Mouse (Mus musculus) C2C12 (cell line): ENCODE measurements at regions not wholly inside any gene's neighbourhood (a gene's known extent, or its start where the extent isn't known, plus 50 kb on each side); places are given as distances from the start of the nearest gene placed in this dataset.

Source experiments
- H3K27me3 ChIP-seq: one replicate; pipeline ENCODE4 v1.6.1; 2011; ENCODE audit not compliant: control insufficient read depth, insufficient read depth, insufficient read length
- H3K36me3 ChIP-seq: one replicate; pipeline ENCODE4 v1.6.1; 2011; ENCODE audit not compliant: control insufficient read depth, insufficient read depth
- H3K4me3 ChIP-seq: one replicate; pipeline ENCODE4 v1.5.1; 2011; ENCODE audit warnings: mild to moderate bottlenecking, control low read depth; ENCODE audit not compliant: poor library complexity, insufficient read depth, severe bottlenecking
- H3K79me2 ChIP-seq: one replicate; pipeline ENCODE4 v1.6.1; 2011; ENCODE audit not compliant: control insufficient read depth, insufficient read depth
- H3K79me3 ChIP-seq: one replicate; pipeline ENCODE4 v1.6.1; 2011; ENCODE audit warnings: low read depth, control low read depth
- H3ac ChIP-seq: one replicate; pipeline ENCODE3; 2011; ENCODE audit warnings: low read depth; ENCODE audit not compliant: control insufficient read depth, insufficient read length
- CEBPB ChIP-seq: IDR thresholded peaks from one replicate; pipeline ENCODE4 v1.6.1; 2011; ENCODE audit warnings: low read depth, mild to moderate bottlenecking, control low read depth, moderate library complexity
- CTCF ChIP-seq: IDR thresholded peaks from one replicate; pipeline ENCODE4 v1.5.1; 2011; ENCODE audit not compliant: control insufficient read depth, insufficient read depth, insufficient read length
- FOSL1 ChIP-seq: IDR thresholded peaks from one replicate; pipeline ENCODE4 v1.8.0; 2011; ENCODE audit warnings: mild to moderate bottlenecking, low read length; ENCODE audit not compliant: poor library complexity, insufficient read depth, severe bottlenecking
- MAX ChIP-seq: IDR thresholded peaks from one replicate; pipeline ENCODE4 v1.6.1; 2011; ENCODE audit warnings: mild to moderate bottlenecking, control low read depth
- MYOD1 ChIP-seq: IDR thresholded peaks from one replicate; pipeline ENCODE4 v1.6.1; 2011; ENCODE audit warnings: low read depth; ENCODE audit not compliant: control insufficient read depth, insufficient read length
- MYOG ChIP-seq: IDR thresholded peaks from one replicate; pipeline ENCODE4 v1.6.1; 2011; ENCODE audit not compliant: control insufficient read depth, insufficient read length; ENCODE audit errors: extremely low read depth
- USF1 ChIP-seq: IDR thresholded peaks from one replicate; pipeline ENCODE4 v1.6.1; 2011; ENCODE audit warnings: low read depth, mild to moderate bottlenecking, control low read depth, moderate library complexity

GRCm38 (mm10) chr5:45110797-45111196 lies 311.3 kb upstream of the Ldb2 start:
- no peaks in the 10 kb centered on the region for H3K79me2 ChIP-seq
- no peak for TF ChIP-seq CEBPB
- TF ChIP-seq MAX = no peak
- no peak for TF ChIP-seq MYOD1
- TF ChIP-seq USF1 = no peak
- TF ChIP-seq FOSL1 = no peak
- no peak for TF ChIP-seq CTCF
- no peak for TF ChIP-seq MYOG

GRCm38 (mm10) chr5:45105236-45105816 lies 305.8 kb upstream of the Ldb2 start:
- Histone ChIP-seq H3K4me3 (no peak overlapping the region), H3K79me3 (no peaks in the 10 kb centered on the region), H3ac (no peak overlapping the region), H3K36me3 (no peaks in the 10 kb centered on the region), H3K79me2 (no peaks in the 10 kb centered on the region), H3K27me3 (no peaks in the 10 kb centered on the region)
- TF ChIP-seq CTCF = no peak
- no peak for TF ChIP-seq MYOD1
- TF ChIP-seq MAX = no peak
- no peak for TF ChIP-seq CEBPB
- no peak for TF ChIP-seq FOSL1
- TF ChIP-seq MYOG = no peak
- TF ChIP-seq USF1 = no peak

More at GRCm38 (mm10) chr5:45110797-45111196, 311.3 kb upstream of the Ldb2 start:
- Histone ChIP-seq H3K79me3 (no peaks in the 10 kb centered on the region), H3K36me3 (no peaks in the 10 kb centered on the region), H3ac (no peak overlapping the region), H3K27me3 (no peaks in the 10 kb centered on the region), H3K4me3 (no peak overlapping the region)

- no peak for TF ChIP-seq FOSL1
- TF ChIP-seq CTCF = no peak
- no peak overlapping the region for H3ac ChIP-seq
- no peaks in the 10 kb centered on the region for H3K27me3 ChIP-seq
- H3K79me3 ChIP-seq = no peaks in the 10 kb centered on the region
- no peaks in the 10 kb centered on the region for H3K36me3 ChIP-seq
- H3K4me3 ChIP-seq = no peak overlapping the region
- H3K79me2 ChIP-seq = no peaks in the 10 kb centered on the region
These were observed 304.4 kb upstream of the Ldb2 start for GRCm38 (mm10) chr5:45103763-45104428.

GRCm38 (mm10) chr5:45102661-45103060 lies 303.2 kb upstream of the Ldb2 start:
- no peak overlapping the region for H3K4me3 ChIP-seq
- no peaks in the 10 kb centered on the region for H3K79me2 ChIP-seq
- no peaks in the 10 kb centered on the region for H3K79me3 ChIP-seq
- no peaks in the 10 kb centered on the region for H3K27me3 ChIP-seq
- TF ChIP-seq FOSL1 (peak; percentile 43), CTCF (no peak), CEBPB (no peak)
- H3ac ChIP-seq = no peak overlapping the region
- H3K36me3 ChIP-seq = no peaks in the 10 kb centered on the region

- H3K4me3 ChIP-seq = no peak overlapping the region
- no peak overlapping the region for H3ac ChIP-seq
- H3K27me3 ChIP-seq = no peaks in the 10 kb centered on the region
- no peaks in the 10 kb centered on the region for H3K79me2 ChIP-seq
- TF ChIP-seq CEBPB = no peak
- no peak for TF ChIP-seq USF1
- no peak for TF ChIP-seq MAX
- TF ChIP-seq FOSL1 = no peak
- no peak for TF ChIP-seq CTCF
- no peak for TF ChIP-seq MYOD1
- no peak for TF ChIP-seq MYOG
- H3K79me3 ChIP-seq = no peaks in the 10 kb centered on the region
- H3K36me3 ChIP-seq = no peaks in the 10 kb centered on the region
These were observed 302.3 kb upstream of the Ldb2 start for GRCm38 (mm10) chr5:45101777-45102176.

GRCm38 (mm10) chr5:45099082-45099481 lies 299.6 kb upstream of the Ldb2 start:
- no peak overlapping the region for H3K4me3 ChIP-seq
- no peaks in the 10 kb centered on the region for H3K27me3 ChIP-seq
- TF ChIP-seq MYOD1 (no peak), FOSL1 (no peak)
- H3K79me2 ChIP-seq = no peaks in the 10 kb centered on the region
- no peak overlapping the region for H3ac ChIP-seq
- no peaks in the 10 kb centered on the region for H3K36me3 ChIP-seq
- H3K79me3 ChIP-seq = no peaks in the 10 kb centered on the region
